Mouse (Mus musculus) splenic B cell, adult 2 months (primary cell): ENCODE measurements around the gene Syt7.

Source experiments
- DNase-seq: peaks from one replicate; pipeline ENCODE4 v3.0.0-alpha.2; 2011; ENCODE audit warnings: low read depth, low spot score
- H3K27me3 ChIP-seq: 2 replicates; pipeline ENCODE4 v1.6.1; 2012; ENCODE audit warnings: mild to moderate bottlenecking, low read length, moderate library complexity, mixed read lengths; ENCODE audit not compliant: control insufficient read depth, poor library complexity, insufficient read depth, severe bottlenecking
- H3K36me3 ChIP-seq: 2 replicates; pipeline ENCODE4 v1.6.1; 2012; ENCODE audit warnings: mild to moderate bottlenecking, low read length, moderate library complexity, mixed read lengths; ENCODE audit not compliant: control insufficient read depth, poor library complexity, insufficient read depth, severe bottlenecking

The Syt7 gene

GRCm38 (mm10) chr19:10366116-10366845 lies 22.6 kb upstream of the Syt7 start:
- Histone ChIP-seq H3K27me3 (no peaks in the 10 kb centered on the region), H3K36me3 (no peaks in the 10 kb centered on the region)
- DNase-seq: no peak

GRCm38 (mm10) chr19:10367802-10368201 lies 21.1 kb upstream of the Syt7 start:
- no peak for DNase-seq
- H3K27me3 ChIP-seq: no peaks in the 10 kb centered on the region
- H3K36me3 ChIP-seq: no peaks in the 10 kb centered on the region

- no peaks in the 10 kb centered on the region for H3K36me3 ChIP-seq
- no peak for DNase-seq
- H3K27me3 ChIP-seq: no peaks in the 10 kb centered on the region
Measured at GRCm38 (mm10) chr19:10369936-10370335, 19.0 kb upstream of the Syt7 start.

- DNase-seq: no peak
- Histone ChIP-seq H3K36me3 (no peaks in the 10 kb centered on the region), H3K27me3 (no peaks in the 10 kb centered on the region)
Measured at GRCm38 (mm10) chr19:10373191-10373590, 15.7 kb upstream of the Syt7 start.

- no peaks in the 10 kb centered on the region for H3K27me3 ChIP-seq
- DNase-seq: no peak
Measured at GRCm38 (mm10) chr19:10375260-10375659, 13.6 kb upstream of the Syt7 start.

GRCm38 (mm10) chr19:10379978-10380377 lies 8.9 kb upstream of the Syt7 start:
- Histone ChIP-seq H3K36me3 (no peaks in the 10 kb centered on the region), H3K27me3 (no peaks in the 10 kb centered on the region; the same call in 1 of the 2 replicates)
- DNase-seq: no peak

More at GRCm38 (mm10) chr19:10375260-10375659, 13.6 kb upstream of the Syt7 start:
- no peaks in the 10 kb centered on the region for H3K36me3 ChIP-seq

- DNase-seq: no peak
- no peaks in the 10 kb centered on the region; the same call in 1 of the 2 replicates for H3K27me3 ChIP-seq
- no peaks in the 10 kb centered on the region for H3K36me3 ChIP-seq
Measured at GRCm38 (mm10) chr19:10387660-10388059, 1.2 kb upstream of the Syt7 start.

- no peak for DNase-seq
- Histone ChIP-seq H3K36me3 (no peaks in the 10 kb centered on the region), H3K27me3 (no peaks in the 10 kb centered on the region)
Measured at GRCm38 (mm10) chr19:10389391-10390098, 655 bp downstream of the Syt7 start.

GRCm38 (mm10) chr19:10390099-10390680 lies 1.3 kb downstream of the Syt7 start:
- H3K36me3 ChIP-seq: no peaks in the 10 kb centered on the region
- DNase-seq: no peak

GRCm38 (mm10) chr19:10391028-10391427 lies 2.1 kb downstream of the Syt7 start:
- Histone ChIP-seq H3K27me3 (no peaks in the 10 kb centered on the region), H3K36me3 (no peaks in the 10 kb centered on the region)
- DNase-seq: no peak

More at GRCm38 (mm10) chr19:10390099-10390680, 1.3 kb downstream of the Syt7 start:
- H3K27me3 ChIP-seq: no peaks in the 10 kb centered on the region

GRCm38 (mm10) chr19:10391995-10392394 lies 3.1 kb downstream of the Syt7 start:
- Histone ChIP-seq H3K36me3 (no peaks in the 10 kb centered on the region), H3K27me3 (no peaks in the 10 kb centered on the region)
- DNase-seq: no peak

- no peaks in the 10 kb centered on the region for H3K36me3 ChIP-seq
- no peaks in the 10 kb centered on the region for H3K27me3 ChIP-seq
- DNase-seq: no peak
Measured at GRCm38 (mm10) chr19:10393471-10393870, 4.6 kb downstream of the Syt7 start.

GRCm38 (mm10) chr19:10393874-10394500 lies 5.1 kb downstream of the Syt7 start:
- no peaks in the 10 kb centered on the region for H3K27me3 ChIP-seq
- H3K36me3 ChIP-seq: no peaks in the 10 kb centered on the region
- no peak for DNase-seq

GRCm38 (mm10) chr19:10395174-10395573 lies 6.3 kb downstream of the Syt7 start:
- DNase-seq: no peak
- H3K36me3 ChIP-seq: no peaks in the 10 kb centered on the region

GRCm38 (mm10) chr19:10396962-10397361 lies 8.1 kb downstream of the Syt7 start:
- DNase-seq: no peak
- no peaks in the 10 kb centered on the region for H3K27me3 ChIP-seq

More at GRCm38 (mm10) chr19:10395174-10395573, 6.3 kb downstream of the Syt7 start:
- no peaks in the 10 kb centered on the region for H3K27me3 ChIP-seq

More at GRCm38 (mm10) chr19:10396962-10397361, 8.1 kb downstream of the Syt7 start:
- H3K36me3 ChIP-seq: no peaks in the 10 kb centered on the region
